Mouse (Mus musculus): Measurements from ENCODE around the gene Kcnj4. TPM values are rescaled to one million over a fixed set of nuclear protein-coding genes. Genes with fewer than 3 reads are reported as not detected.
"Not testable (repeated sequence)": the region's sequence is repeated elsewhere in the genome, so short reads cannot be mapped to it uniquely, and the experiment has no call there.

The Kcnj4 gene
- total RNA-seq, 1 experiment from 2014 or later: 0.19 TPM

GRCm38 (mm10) chr15:79511553-79512320 is 6.7 kb upstream of the Kcnj4 start:
- DNase-seq: peak; percentile 95

GRCm38 (mm10) chr15:79510425-79510824 is 5.4 kb upstream of the Kcnj4 start:
- no peak for DNase-seq

- DNase-seq: no peak
Observed at GRCm38 (mm10) chr15:79509998-79510397, 5.0 kb upstream of the Kcnj4 start.

GRCm38 (mm10) chr15:79507055-79507828 is 2.2 kb upstream of the Kcnj4 start:
- no peak for DNase-seq

- no peak for DNase-seq
Observed at GRCm38 (mm10) chr15:79506460-79506859, 1.4 kb upstream of the Kcnj4 start.

- DNase-seq: peak; percentile 82
Observed at GRCm38 (mm10) chr15:79505616-79506283, 709 bp upstream of the Kcnj4 start.

- DNase-seq: peak; percentile 73
Observed at GRCm38 (mm10) chr15:79503438-79503837, 1.6 kb downstream of the Kcnj4 start.

GRCm38 (mm10) chr15:79502891-79503341 is 2.1 kb downstream of the Kcnj4 start:
- DNase-seq: no peak

GRCm38 (mm10) chr15:79500110-79500509 is 4.9 kb downstream of the Kcnj4 start:
- DNase-seq: no peak

GRCm38 (mm10) chr15:79493527-79493926 is 11.5 kb downstream of the Kcnj4 start:
- no peak for DNase-seq

GRCm38 (mm10) chr15:79489463-79489862 is 15.6 kb downstream of the Kcnj4 start:
- DNase-seq: peak; percentile 67

GRCm38 (mm10) chr15:79481181-79481688 is 23.8 kb downstream of the Kcnj4 start:
- DNase-seq: no peak

GRCm38 (mm10) chr15:79477227-79477626 is 27.8 kb downstream of the Kcnj4 start:
- DNase-seq: peak; percentile 47

GRCm38 (mm10) chr15:79473638-79474355 is 31.2 kb downstream of the Kcnj4 start:
- DNase-seq: no peak

- no peak for DNase-seq
Observed at GRCm38 (mm10) chr15:79473042-79473441, 32.0 kb downstream of the Kcnj4 start.

- no peak for DNase-seq
Observed at GRCm38 (mm10) chr15:79471095-79471494, 33.9 kb downstream of the Kcnj4 start.

GRCm38 (mm10) chr15:79470583-79470982 is 34.5 kb downstream of the Kcnj4 start:
- DNase-seq: no peak

GRCm38 (mm10) chr15:79469577-79469976 is 35.5 kb downstream of the Kcnj4 start:
- DNase-seq: no peak

GRCm38 (mm10) chr15:79466601-79467286 is 38.3 kb downstream of the Kcnj4 start:
- DNase-seq: peak; percentile 90

GRCm38 (mm10) chr15:79456546-79456945 is 48.5 kb downstream of the Kcnj4 start:
- DNase-seq: no peak

GRCm38 (mm10) chr15:79456104-79456503 is 48.9 kb downstream of the Kcnj4 start:
- not testable (repeated sequence) for DNase-seq

All from adrenal gland, postnatal 14 days (tissue).